Mouse (Mus musculus): ENCODE measurements around the gene Samd4b.

- no peak for TF ChIP-seq CTCF (conservative IDR thresholded peaks at IDR 0.05; ENCODE audit: low read length)
- no peak for TF ChIP-seq POU5F1 (IDR thresholded peaks at IDR 0.05; ENCODE audit: borderline replicate concordance, low read length)
Observed at GRCm38 (mm10) chr7:28430512-28430911, 167.4 kb downstream of the Samd4b start.

All from E14TG2a.4 (cell line).